Mouse (Mus musculus): ENCODE results near the gene Ntn4.

DNA sequence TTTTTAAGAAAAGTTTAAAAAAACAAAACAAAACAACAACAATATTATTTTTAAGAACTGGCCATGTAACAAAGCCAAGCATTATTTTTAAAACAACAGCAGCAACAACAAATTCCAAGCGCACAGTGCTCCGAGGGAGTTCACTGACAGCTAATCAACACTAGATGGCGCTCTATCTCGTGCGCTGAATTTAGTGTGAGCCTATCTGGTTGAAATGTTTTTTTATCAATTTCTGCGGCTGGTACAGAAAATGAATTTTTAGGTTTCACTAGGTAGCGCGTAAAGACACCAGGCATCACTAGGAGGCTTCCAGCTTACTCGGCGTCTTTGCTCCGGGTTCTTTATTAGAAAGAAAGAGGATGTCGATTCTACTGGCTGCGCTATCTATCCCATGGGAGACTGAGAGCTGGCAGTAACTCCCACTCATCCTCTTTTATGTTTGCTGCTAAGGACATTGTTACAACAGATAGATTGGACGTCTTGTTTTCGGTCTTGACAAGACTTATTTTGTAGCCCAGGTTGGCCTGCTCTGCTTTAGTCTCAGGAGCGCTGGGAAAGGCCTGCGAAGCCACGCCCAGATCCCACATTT lies 29.0 kb upstream of the Ntn4 start:
- TF ChIP-seq POLR2A (IDR thresholded peaks at IDR 0.05; ENCODE audit: low read depth, low read length) (no peak), CTCF (IDR thresholded peaks at IDR 0.05; ENCODE audit: extremely low read depth, insufficient read depth, insufficient read length, insufficient replicate concordance) (peak; percentile 72; the same call in 1 of the 2 replicates)

Measured in spleen, adult 2 months (tissue).